Mouse (Mus musculus) cerebellum, adult 2 months (tissue): ENCODE data around the gene Gm27179.
"Not testable (repeated sequence)": the region's sequence is repeated elsewhere in the genome, so short reads cannot be mapped to it uniquely, and the experiment has no call there.

Source experiments
- CTCF ChIP-seq: fragments of 200-500 bp; IDR thresholded peaks from 2 replicates; pipeline ENCODE4 v1.5.1; 2011; ENCODE audit warnings: low read depth, mild to moderate bottlenecking, control low read depth, low read length, moderate library complexity, borderline replicate concordance; ENCODE audit not compliant: insufficient read depth
- POLR2A ChIP-seq: fragments of 200-500 bp; IDR thresholded peaks from 2 replicates; pipeline ENCODE4 v1.6.1; 2011; ENCODE audit warnings: low read length, control low read depth, borderline replicate concordance; ENCODE audit not compliant: insufficient read depth

GRCm38 (mm10) chr14:69494946-69495345, 17.4 kb downstream of the Gm27179 start:
- not testable (repeated sequence) for TF ChIP-seq CTCF, POLR2A
